Mouse (Mus musculus) C2C12 (cell line): ENCODE data around the gene Atg10. TPM values are rescaled to one million over a fixed set of nuclear protein-coding genes. Genes with fewer than 3 reads are reported as not detected.
A peak's percentile ranks its signal among the peaks of the same experiment; 100 is the strongest.

ENCODE experiments used
- H3K27me3 ChIP-seq: one replicate; pipeline ENCODE4 v1.6.1; 2011; ENCODE audit not compliant: control insufficient read depth, insufficient read depth, insufficient read length
- H3K36me3 ChIP-seq: one replicate; pipeline ENCODE4 v1.6.1; 2011; ENCODE audit not compliant: control insufficient read depth, insufficient read depth
- H3K4me3 ChIP-seq: one replicate; pipeline ENCODE4 v1.5.1; 2011; ENCODE audit warnings: mild to moderate bottlenecking, control low read depth; ENCODE audit not compliant: poor library complexity, insufficient read depth, severe bottlenecking
- H3K79me2 ChIP-seq: one replicate; pipeline ENCODE4 v1.6.1; 2011; ENCODE audit not compliant: control insufficient read depth, insufficient read depth
- H3K79me3 ChIP-seq: one replicate; pipeline ENCODE4 v1.6.1; 2011; ENCODE audit warnings: low read depth, control low read depth
- H3ac ChIP-seq: one replicate; pipeline ENCODE3; 2011; ENCODE audit warnings: low read depth; ENCODE audit not compliant: control insufficient read depth, insufficient read length
- CEBPB ChIP-seq: IDR thresholded peaks from one replicate; pipeline ENCODE4 v1.6.1; 2011; ENCODE audit warnings: low read depth, mild to moderate bottlenecking, control low read depth, moderate library complexity
- CTCF ChIP-seq: IDR thresholded peaks from one replicate; pipeline ENCODE4 v1.5.1; 2011; ENCODE audit not compliant: control insufficient read depth, insufficient read depth, insufficient read length
- FOSL1 ChIP-seq: IDR thresholded peaks from one replicate; pipeline ENCODE4 v1.8.0; 2011; ENCODE audit warnings: mild to moderate bottlenecking, low read length; ENCODE audit not compliant: poor library complexity, insufficient read depth, severe bottlenecking
- MAX ChIP-seq: IDR thresholded peaks from one replicate; pipeline ENCODE4 v1.6.1; 2011; ENCODE audit warnings: mild to moderate bottlenecking, control low read depth
- MYOD1 ChIP-seq: IDR thresholded peaks from one replicate; pipeline ENCODE4 v1.6.1; 2011; ENCODE audit warnings: low read depth; ENCODE audit not compliant: control insufficient read depth, insufficient read length
- MYOG ChIP-seq: IDR thresholded peaks from one replicate; pipeline ENCODE4 v1.6.1; 2011; ENCODE audit not compliant: control insufficient read depth, insufficient read length; ENCODE audit errors: extremely low read depth
- USF1 ChIP-seq: IDR thresholded peaks from one replicate; pipeline ENCODE4 v1.6.1; 2011; ENCODE audit warnings: low read depth, mild to moderate bottlenecking, control low read depth, moderate library complexity
- polyA plus RNA-seq: library from polyadenylated mRNA; unstranded; fragments of >200 nt; fragmentation: generic; extraction: Trizol; gene quantifications from one replicate; pipeline ENCODE4 v1.2.1, GENCODE M21; 2012; ENCODE audit warnings: missing spikeins

The Atg10 gene
- polyA plus RNA-seq, 1 experiment = 2.5 TPM

GRCm38 (mm10) chr13:91165200-91165599 lies 58.6 kb downstream of the Atg10 start:
- no peak for TF ChIP-seq MYOD1
- peak; percentile 35 for TF ChIP-seq FOSL1
- TF ChIP-seq USF1 = no peak
- no peak for TF ChIP-seq MYOG
- TF ChIP-seq CEBPB = no peak
- TF ChIP-seq MAX = no peak
- TF ChIP-seq CTCF = no peak
- Histone ChIP-seq H3K79me2 (no peaks in the 10 kb centered on the region), H3K79me3 (no peaks in the 10 kb centered on the region), H3K27me3 (no peaks in the 10 kb centered on the region), H3K4me3 (no peak overlapping the region), H3ac (peak overlapping the region; percentile 36), H3K36me3 (no peaks in the 10 kb centered on the region)

- Histone ChIP-seq H3K79me3 (no peaks in the 10 kb centered on the region), H3K4me3 (no peak overlapping the region), H3K79me2 (no peaks in the 10 kb centered on the region), H3ac (no peak overlapping the region), H3K27me3 (no peaks in the 10 kb centered on the region), H3K36me3 (no peaks in the 10 kb centered on the region)
- no peak for TF ChIP-seq MYOD1
- TF ChIP-seq FOSL1 = no peak
- no peak for TF ChIP-seq USF1
- no peak for TF ChIP-seq CEBPB
- no peak for TF ChIP-seq MYOG
- TF ChIP-seq MAX = no peak
Measured at GRCm38 (mm10) chr13:91163292-91163691, 60.5 kb downstream of the Atg10 start.

- Histone ChIP-seq H3K27me3 (no peaks in the 10 kb centered on the region), H3ac (no peak overlapping the region), H3K79me3 (no peaks in the 10 kb centered on the region), H3K4me3 (no peak overlapping the region), H3K79me2 (no peaks in the 10 kb centered on the region), H3K36me3 (no peaks in the 10 kb centered on the region)
- no peak for TF ChIP-seq FOSL1
- TF ChIP-seq USF1 = no peak
- no peak for TF ChIP-seq MYOD1
- no peak for TF ChIP-seq MAX
- TF ChIP-seq CEBPB = no peak
- TF ChIP-seq MYOG = no peak
- no peak for TF ChIP-seq CTCF
Measured at GRCm38 (mm10) chr13:91162452-91162851, 61.3 kb downstream of the Atg10 start.

- H3K79me3 ChIP-seq = no peaks in the 10 kb centered on the region
- no peaks in the 10 kb centered on the region for H3K27me3 ChIP-seq
- H3K36me3 ChIP-seq = no peaks in the 10 kb centered on the region
- H3ac ChIP-seq = no peak overlapping the region
- TF ChIP-seq MYOG (no peak), USF1 (no peak), MAX (no peak), FOSL1 (no peak), CTCF (no peak), MYOD1 (no peak), CEBPB (no peak)
- no peak overlapping the region for H3K4me3 ChIP-seq
- no peaks in the 10 kb centered on the region for H3K79me2 ChIP-seq
Measured at GRCm38 (mm10) chr13:91160616-91161015, 63.2 kb downstream of the Atg10 start.

- Histone ChIP-seq H3K79me3 (no peaks in the 10 kb centered on the region), H3K4me3 (no peak overlapping the region), H3ac (no peak overlapping the region), H3K79me2 (no peaks in the 10 kb centered on the region), H3K27me3 (no peaks in the 10 kb centered on the region), H3K36me3 (no peaks in the 10 kb centered on the region)
- TF ChIP-seq CEBPB = no peak
Measured at GRCm38 (mm10) chr13:91159881-91160280, 63.9 kb downstream of the Atg10 start.

GRCm38 (mm10) chr13:91157941-91158340 lies 65.8 kb downstream of the Atg10 start:
- Histone ChIP-seq H3ac (no peak overlapping the region), H3K36me3 (no peaks in the 10 kb centered on the region), H3K27me3 (no peaks in the 10 kb centered on the region), H3K79me3 (no peaks in the 10 kb centered on the region), H3K79me2 (no peaks in the 10 kb centered on the region), H3K4me3 (no peak overlapping the region)
- TF ChIP-seq FOSL1 (no peak), MYOD1 (no peak), USF1 (no peak), MAX (no peak), CTCF (no peak), CEBPB (no peak), MYOG (no peak)
